Mouse (Mus musculus) heart, adult 2 months (tissue): ENCODE measurements at regions not wholly inside any gene's neighbourhood (a gene's known extent, or its start where the extent isn't known, plus 50 kb on each side); places are given as distances from the start of the nearest gene placed in this dataset.

ENCODE experiments used
- DNase-seq, 2 experiments: peaks; one replicate each; pipeline ENCODE4 v3.0.0; 2021
- H3K27ac ChIP-seq: fragments of 200-600 bp; 2 replicates; pipeline ENCODE4 v1.8.1; 2022
- H3K27me3 ChIP-seq: fragments of 200-500 bp; 2 replicates; pipeline ENCODE4 v1.6.1; 2012; ENCODE audit warnings: mild to moderate bottlenecking, low read length, inconsistent platforms, mixed read lengths; ENCODE audit not compliant: control insufficient read depth, insufficient read depth
- H3K36me3 ChIP-seq: fragments of 200-500 bp; 2 replicates; pipeline ENCODE4 v1.6.1; 2012; ENCODE audit warnings: low read length, inconsistent platforms; ENCODE audit not compliant: control insufficient read depth, insufficient read depth
- H3K4me1 ChIP-seq: fragments of 200-500 bp; 2 replicates; pipeline ENCODE4 v1.6.1; 2011; ENCODE audit warnings: low read length; ENCODE audit not compliant: control insufficient read depth, insufficient read depth
- H3K4me3 ChIP-seq: fragments of 200-600 bp; 2 replicates; pipeline ENCODE4 v1.8.1; 2022
- H3K79me2 ChIP-seq: fragments of 200-500 bp; replicated peaks from 2 replicates; pipeline ENCODE4 v1.6.1; 2012; ENCODE audit warnings: mild to moderate bottlenecking, inconsistent platforms, low read length, moderate library complexity, mixed read lengths; ENCODE audit not compliant: control insufficient read depth, insufficient read depth
- H3K9ac ChIP-seq: fragments of 200-500 bp; 2 replicates; pipeline ENCODE4 v1.6.1; 2012; ENCODE audit warnings: low read depth, mild to moderate bottlenecking, control low read depth, inconsistent platforms, low read length, mixed read lengths
- CTCF ChIP-seq: fragments of 200-600 bp; IDR thresholded peaks from 2 replicates; pipeline ENCODE4 v1.8.1; 2022; ENCODE audit warnings: antibody characterized with exemption, mild to moderate bottlenecking, moderate library complexity
- EP300 ChIP-seq: fragments of 200-500 bp; IDR thresholded peaks from 2 replicates; pipeline ENCODE4 v1.6.1; 2011; ENCODE audit warnings: low read depth, low read length, control low read depth; ENCODE audit not compliant: insufficient read depth
- POLR2A ChIP-seq: fragments of 200-500 bp; IDR thresholded peaks from 2 replicates; pipeline ENCODE4 v1.6.1; 2011; ENCODE audit warnings: mild to moderate bottlenecking, low read depth, low read length, control low read depth; ENCODE audit not compliant: insufficient read depth
- WGBS: fragments of 180-500 bp; shearing (Covaris S2); methylation state at CpG from one replicate; pipeline ENCODE4 v1.1.7; 2018; 5-methylcytosine and 5-hydroxymethylcytosine counted together
- intact Hi-C: fragments of 180-260 bp; cut with DNase I; formaldehyde crosslinking; loops from one replicate; pipeline ENCODE4 v1.15.1; 2025

- intact Hi-C loops = no loop called here
- Histone ChIP-seq H3K36me3 (peaks cover 3% of the 10 kb centered on the region), H3K27me3 (no peaks in the 10 kb centered on the region), H3K4me1 (peaks cover 2% of the 10 kb centered on the region), H3K4me3 (no peak overlapping the region), H3K79me2 (no peaks in the 10 kb centered on the region), H3K9ac (no peak overlapping the region), H3K27ac (no peak overlapping the region)
- no peak for TF ChIP-seq CTCF
- no peak for TF ChIP-seq POLR2A
- TF ChIP-seq EP300 = no peak
- DNase-seq = peak in 1 of 2 experiments; percentile 20
- WGBS = 62% methylated on average over 10 of the region's 10 CpGs
Observed at GRCm38 (mm10) chr1:63899631-63900577, 130.8 kb upstream of the 4933402D24Rik start.

- Histone ChIP-seq H3K27me3 (no peaks in the 10 kb centered on the region), H3K4me3 (no peak overlapping the region), H3K36me3 (peaks cover 3% of the 10 kb centered on the region), H3K27ac (no peak overlapping the region), H3K9ac (no peak overlapping the region), H3K79me2 (no peaks in the 10 kb centered on the region), H3K4me1 (peaks cover 2% of the 10 kb centered on the region)
- DNase-seq = no peak
- WGBS = 78% methylated on average over 2 of the region's 2 CpGs
- TF ChIP-seq EP300 = no peak
- no peak for TF ChIP-seq POLR2A
- no peak for TF ChIP-seq CTCF
- intact Hi-C loops = no loop called here
Observed at GRCm38 (mm10) chr1:63898766-63899165, 129.7 kb upstream of the 4933402D24Rik start.

- Histone ChIP-seq H3K36me3 (peaks cover 3% of the 10 kb centered on the region), H3K79me2 (no peaks in the 10 kb centered on the region), H3K4me3 (no peak overlapping the region), H3K27ac (no peak overlapping the region), H3K4me1 (peaks cover 2% of the 10 kb centered on the region), H3K9ac (no peak overlapping the region), H3K27me3 (no peaks in the 10 kb centered on the region)
- TF ChIP-seq POLR2A (no peak), EP300 (no peak), CTCF (no peak)
- intact Hi-C loops = no loop called here
- 82% methylated on average over 2 of the region's 2 CpGs for WGBS
- DNase-seq = no peak
Observed at GRCm38 (mm10) chr1:63897556-63897955, 128.5 kb upstream of the 4933402D24Rik start.

- Histone ChIP-seq H3K27me3 (no peaks in the 10 kb centered on the region), H3K79me2 (no peaks in the 10 kb centered on the region), H3K4me3 (no peak overlapping the region), H3K27ac (no peak overlapping the region), H3K36me3 (no peaks in the 10 kb centered on the region), H3K9ac (no peak overlapping the region), H3K4me1 (no peaks in the 10 kb centered on the region)
- intact Hi-C loops = loop anchor here (10.0 kb wide), 1 partner anchor 235 kb away; no protein-coding TSS in a partner anchor
- 75% methylated on average over 3 of the region's 3 CpGs for WGBS
- DNase-seq = no peak
- TF ChIP-seq CTCF (no peak), EP300 (no peak), POLR2A (no peak)
Observed at GRCm38 (mm10) chr1:63879570-63879969, 110.5 kb upstream of the 4933402D24Rik start.

- no peak overlapping the region for H3K27ac ChIP-seq
- WGBS = 39% methylated on average over 5 of the region's 5 CpGs
Observed at GRCm38 (mm10) chr1:63876589-63877251, 107.7 kb upstream of the 4933402D24Rik start.

More at GRCm38 (mm10) chr1:63876589-63877251, 107.7 kb upstream of the 4933402D24Rik start:
- Histone ChIP-seq H3K36me3 (peaks cover under 1% of the 10 kb centered on the region; the same call in 1 of the 2 replicates), H3K9ac (no peak overlapping the region), H3K4me1 (peaks cover 2% of the 10 kb centered on the region), H3K79me2 (no peaks in the 10 kb centered on the region), H3K27me3 (no peaks in the 10 kb centered on the region), H3K4me3 (no peak overlapping the region)
- no peak for DNase-seq
- no peak for TF ChIP-seq CTCF
- TF ChIP-seq EP300 = no peak
- no peak for TF ChIP-seq POLR2A
- intact Hi-C loops = loop anchor here (10.0 kb wide), 1 partner anchor 238 kb away; no protein-coding TSS in a partner anchor
